Mouse (Mus musculus): Measurements from ENCODE around the gene Gm11214.

The Gm11214 gene

DNA sequence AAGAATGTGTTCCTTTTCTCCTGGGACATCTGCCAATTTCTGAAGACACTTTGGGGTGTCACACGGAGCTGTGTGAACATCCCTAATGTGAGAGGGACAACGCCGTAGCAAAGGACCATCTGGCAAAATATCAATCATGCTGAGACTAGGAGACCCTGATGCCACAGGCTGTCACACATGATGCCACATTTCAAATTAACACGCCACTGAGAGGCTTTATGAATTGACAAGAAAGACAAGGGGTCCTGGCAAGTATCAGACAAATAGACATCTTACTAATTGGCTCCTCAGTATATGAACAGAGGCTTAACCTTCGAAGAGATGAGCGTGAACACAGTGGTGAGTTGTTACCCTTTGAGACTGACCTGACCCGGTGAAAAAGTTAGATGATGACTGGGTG, 2.6 kb upstream of the Gm11214 start:
- in situ Hi-C loops (cut with MboI; ENCODE audit: unreplicated experiment in 2 of 2) = no loop called here

GRCm38 (mm10) chr4:63661857-63662256, 1.3 kb downstream of the Gm11214 start:
- in situ Hi-C loops (cut with MboI; ENCODE audit: unreplicated experiment in 2 of 2) = no loop called here

- in situ Hi-C loops (cut with MboI; ENCODE audit: unreplicated experiment in 2 of 2) = no loop called here
Observed at GRCm38 (mm10) chr4:63661426-63661825, 1.8 kb downstream of the Gm11214 start.

- in situ Hi-C loops (cut with MboI; ENCODE audit: unreplicated experiment in 2 of 2) = no loop called here
Observed at GRCm38 (mm10) chr4:63659775-63660174, 3.4 kb downstream of the Gm11214 start.

GRCm38 (mm10) chr4:63659086-63659485, 4.1 kb downstream of the Gm11214 start:
- in situ Hi-C loops (cut with MboI; ENCODE audit: unreplicated experiment in 2 of 2) = no loop called here

DNA sequence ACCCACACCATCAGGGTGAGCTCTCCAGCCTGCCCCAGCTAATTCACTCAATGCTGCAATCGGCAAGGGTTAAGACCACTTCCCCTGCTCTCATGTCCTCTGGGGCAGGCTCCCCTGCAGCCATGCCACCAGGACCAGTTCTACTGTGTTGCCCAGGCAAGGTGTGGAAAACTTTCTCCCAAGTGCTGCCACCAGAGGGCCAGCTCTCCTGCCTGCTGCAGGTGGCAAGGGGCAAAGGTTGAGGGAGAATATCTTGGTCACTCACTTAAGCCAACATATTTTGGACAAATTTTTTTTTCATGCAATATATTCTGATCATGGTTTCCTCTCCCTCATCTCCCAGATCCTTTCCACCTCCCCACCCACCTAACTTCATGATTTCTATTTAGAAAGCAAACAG, 8.8 kb downstream of the Gm11214 start:
- in situ Hi-C loops (cut with MboI; ENCODE audit: unreplicated experiment in 2 of 2) = no loop called here

GRCm38 (mm10) chr4:63643956-63644726, 19.0 kb downstream of the Gm11214 start:
- in situ Hi-C loops (cut with MboI; ENCODE audit: unreplicated experiment in 2 of 2) = no loop called here

DNA sequence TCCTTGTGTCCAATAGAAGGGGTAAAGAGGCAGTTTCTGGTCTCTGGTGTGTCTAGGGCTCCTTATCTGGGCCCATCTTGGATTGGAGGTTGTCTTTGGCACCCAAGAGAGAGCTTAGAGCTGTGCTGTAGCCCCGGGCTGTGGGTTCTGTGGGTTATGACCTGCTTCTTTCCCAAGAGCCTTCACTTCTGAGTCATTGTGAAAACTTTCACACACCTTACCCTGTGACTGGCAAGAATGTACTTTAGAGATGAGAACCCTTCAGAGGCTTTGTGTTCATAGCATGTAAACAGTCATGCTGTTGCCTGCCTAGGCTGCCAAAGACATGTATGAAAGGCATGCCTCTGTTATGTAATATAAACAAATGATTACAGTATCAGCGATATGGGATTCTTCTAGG, 23.3 kb downstream of the Gm11214 start:
- in situ Hi-C loops (cut with MboI; ENCODE audit: unreplicated experiment in 2 of 2) = no loop called here

DNA sequence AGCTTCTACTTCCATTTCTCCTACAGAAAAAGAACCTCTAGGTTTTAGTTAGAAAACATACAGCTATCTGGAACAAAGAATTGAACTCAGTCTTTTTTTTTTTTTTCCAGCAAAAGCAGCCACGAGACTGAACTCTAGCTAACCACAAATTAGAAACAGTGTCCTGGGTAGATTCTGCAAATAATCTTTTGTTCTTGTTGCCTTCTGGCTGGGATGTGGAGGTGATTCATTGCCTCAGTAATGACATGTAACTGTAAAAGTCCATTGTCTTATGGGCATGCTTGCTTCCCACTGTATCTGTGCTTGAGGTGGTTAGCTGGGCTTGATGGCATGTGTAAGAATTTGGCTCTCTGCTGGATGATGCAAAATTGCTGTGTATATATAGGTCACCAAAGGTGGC, 24.6 kb downstream of the Gm11214 start:
- in situ Hi-C loops (cut with MboI; ENCODE audit: unreplicated experiment in 2 of 2) = no loop called here

DNA sequence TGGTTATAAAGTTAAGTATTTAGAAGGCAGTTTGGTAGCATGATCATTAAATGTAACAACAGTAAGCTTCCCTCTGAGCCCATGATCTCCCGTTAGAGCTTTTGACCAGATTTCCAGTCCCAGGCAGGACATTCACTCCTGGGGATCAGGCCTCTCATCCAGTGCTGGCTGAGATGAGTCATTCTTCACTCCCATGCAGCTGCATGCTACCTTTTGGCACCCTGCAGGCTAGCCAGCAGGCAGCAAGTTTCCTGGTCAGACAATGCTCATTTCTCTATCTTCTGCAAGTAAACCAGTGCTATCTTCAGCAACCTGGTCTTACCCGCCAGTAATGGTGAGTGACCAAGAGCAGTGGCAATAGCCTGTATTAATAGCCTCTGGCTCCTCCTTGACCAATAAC, 30.0 kb downstream of the Gm11214 start:
- in situ Hi-C loops (cut with MboI; ENCODE audit: unreplicated experiment in 2 of 2) = no loop called here

DNA sequence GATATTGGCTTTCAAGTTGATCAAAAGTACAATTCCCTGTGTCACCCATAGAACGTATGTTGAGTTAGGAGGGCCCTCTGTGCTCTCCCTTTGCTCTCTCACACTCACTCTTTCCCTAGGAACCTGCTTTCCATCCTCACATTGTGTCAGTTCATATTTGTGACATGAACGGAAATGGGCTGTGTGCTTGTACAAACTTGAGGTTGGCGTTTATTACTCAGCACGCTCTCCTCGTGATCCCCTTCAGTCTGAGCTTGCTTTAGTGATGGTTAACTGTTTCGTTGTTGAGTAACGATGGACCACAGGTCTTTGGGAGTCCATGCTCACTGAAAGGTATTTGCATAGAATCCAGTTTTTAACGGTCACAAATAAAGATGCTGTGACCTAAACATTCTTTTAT, 36.1 kb downstream of the Gm11214 start:
- in situ Hi-C loops (cut with MboI; ENCODE audit: unreplicated experiment in 2 of 2) = loop anchor here in 1 of 2 experiments (10.0 kb wide), 1 partner anchor 318 kb away; no protein-coding TSS in a partner anchor

GRCm38 (mm10) chr4:63625563-63626080, 37.6 kb downstream of the Gm11214 start:
- in situ Hi-C loops (cut with MboI; ENCODE audit: unreplicated experiment in 2 of 2) = loop anchor here in 1 of 2 experiments (10.0 kb wide), 1 partner anchor 319 kb away; no protein-coding TSS in a partner anchor

DNA sequence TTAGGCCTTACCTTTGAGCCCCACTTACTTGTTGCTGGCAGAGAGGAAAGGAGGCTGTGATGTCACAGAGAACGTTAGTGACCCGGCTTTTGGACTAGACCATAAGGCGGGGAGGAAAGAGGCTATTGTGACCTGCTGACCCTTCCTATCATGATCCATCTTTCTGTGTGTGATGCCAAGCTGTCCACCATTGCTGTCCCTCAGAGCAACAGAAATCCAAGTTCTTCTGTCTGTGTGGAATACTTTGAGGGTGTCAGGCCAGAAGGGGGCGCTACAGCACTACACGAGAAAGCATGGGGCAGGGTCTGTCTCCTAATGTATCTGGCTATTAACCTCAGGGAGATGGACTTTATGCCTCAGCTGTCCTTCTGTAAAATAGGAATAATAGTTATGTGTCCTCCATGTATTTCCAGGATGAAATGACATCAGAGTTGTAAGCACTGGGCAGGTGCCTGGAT, 40.8 kb downstream of the Gm11214 start, which contains the start of gene Tex48:
Tex48 (minus strand) TSS at position 51 of the 458 bp plus-strand sequence.
- in situ Hi-C loops (cut with MboI; ENCODE audit: unreplicated experiment in 2 of 2) = loop anchor here in 1 of 2 experiments (10.0 kb wide), 1 partner anchor 322 kb away; no protein-coding TSS in a partner anchor

DNA sequence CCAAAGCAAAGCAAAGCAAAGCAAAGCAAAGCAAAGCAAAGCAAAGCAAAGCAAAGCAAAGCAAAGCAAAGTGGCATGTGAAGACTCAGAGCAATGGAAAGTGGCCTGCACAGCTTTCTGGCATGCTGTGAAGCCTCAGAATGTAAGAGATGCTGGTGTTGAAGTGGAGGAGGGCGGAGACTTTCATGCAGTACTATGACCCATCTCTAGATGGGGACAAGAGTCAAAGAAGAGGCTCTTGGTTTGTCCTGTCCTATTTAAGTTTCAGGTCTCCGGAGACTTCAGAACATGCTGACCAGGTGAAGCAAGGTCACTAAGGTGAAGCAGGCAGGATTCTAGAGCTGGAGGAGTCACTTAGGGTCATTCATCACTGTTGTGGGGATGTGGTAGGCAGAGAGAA, 41.3 kb downstream of the Gm11214 start:
- in situ Hi-C loops (cut with MboI; ENCODE audit: unreplicated experiment in 2 of 2) = loop anchor here in 1 of 2 experiments (10.0 kb wide), 1 partner anchor 323 kb away; no protein-coding TSS in a partner anchor
